Mouse (Mus musculus) subcutaneous adipose tissue, adult 2 months (tissue): ENCODE data around the gene Rbm6. TPM values are rescaled to one million over a fixed set of nuclear protein-coding genes. Genes with fewer than 3 reads are reported as not detected.

Source experiments
- polyA plus RNA-seq: library from polyadenylated mRNA; depleted of rRNA; stranded (reverse); fragments of >200 nt; gene quantifications from 2 replicates; pipeline ENCODE4 v1.2.3, GENCODE M21; 2012; ENCODE audit warnings: low replicate concordance; rRNA removed

The Rbm6 gene
- 18.7 and 23.9 TPM in 2 replicates for polyA plus RNA-seq

DNA sequence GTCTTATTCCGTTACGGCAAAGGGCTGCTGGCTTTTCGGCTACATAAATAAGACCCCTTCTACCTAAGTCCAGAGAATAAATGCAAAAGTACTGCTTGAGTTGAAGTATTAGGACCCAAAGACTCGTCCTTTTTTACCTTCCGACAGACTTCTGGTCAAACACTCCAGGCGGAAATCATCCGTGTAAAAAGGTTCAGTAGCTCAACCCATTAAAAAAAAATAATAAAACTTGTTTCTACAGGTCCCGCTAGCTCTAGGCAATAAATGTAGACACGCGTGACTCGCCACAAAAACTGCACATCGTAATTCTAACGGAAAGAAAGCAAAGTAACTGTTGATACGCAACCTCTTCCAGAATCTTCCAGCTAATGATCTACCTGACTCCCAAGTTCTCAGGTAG lies at the start of gene Rbm6:
Gene Rbm6 (minus strand): TSS at position 101 of the 400 bp plus-strand sequence.

GRCm38 (mm10) chr9:107906252-107906966 lies 33.4 kb upstream of the Rbm6 start, which contains the start of gene Mst1r:
Mst1r (plus strand) TSS chr9:107906873.

DNA sequence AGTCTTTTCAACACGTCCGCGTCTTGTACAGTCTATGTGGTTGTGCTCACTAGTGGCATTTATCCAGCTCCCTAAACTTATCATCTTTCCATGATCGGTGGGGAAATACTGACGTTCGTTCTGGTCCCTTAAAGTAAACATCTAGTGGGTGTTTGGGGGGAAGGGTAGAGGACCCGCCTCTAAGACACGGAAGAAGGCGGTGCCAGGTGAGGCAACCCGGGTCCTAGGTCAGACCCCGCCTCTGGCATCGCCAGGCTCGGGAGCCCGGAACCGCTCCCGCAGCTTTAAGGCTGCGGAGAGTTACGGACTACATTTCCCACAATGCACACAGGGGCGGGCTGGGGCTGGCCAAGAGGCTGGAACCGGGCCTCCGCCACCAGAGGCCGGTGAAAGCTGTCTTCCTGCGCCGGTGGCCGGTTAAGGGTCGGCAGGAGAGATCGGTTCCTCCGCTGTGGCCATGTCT lies 14.8 kb upstream of the Rbm6 start, which contains the start of gene Mon1a:
Gene Mon1a (plus strand): TSS at position 348 of the 463 bp plus-strand sequence.

GRCm38 (mm10) chr9:107770374-107771290 lies 102.4 kb downstream of the Rbm6 start, which contains the start of gene Rbm5:
Rbm5 (minus strand) TSS chr9:107770996.

Other genes with a start within 250 kb of the Rbm6 start
- gene Gnai2, start 237.9 kb downstream of the Rbm6 start, polyA plus RNA-seq: 793 and 941 TPM in 2 replicates
- 4.3 and 13.0 TPM in 2 replicates for gene Slc38a3, start 203.7 kb downstream of the Rbm6 start, polyA plus RNA-seq
- gene Gnat1, start 193.5 kb downstream of the Rbm6 start, polyA plus RNA-seq: 0.08 TPM in 1 of 2 replicates, not detected in the other
- 70.7 and 93.8 TPM in 2 replicates for gene Sema3f, start 162.8 kb downstream of the Rbm6 start, polyA plus RNA-seq
- 75.4 and 106 TPM in 2 replicates for gene Rbm5, start 102.2 kb downstream of the Rbm6 start, polyA plus RNA-seq
- gene Mon1a, start 14.9 kb upstream of the Rbm6 start, polyA plus RNA-seq: 30.6 and 32.7 TPM in 2 replicates
- gene Mst1r, start 33.6 kb upstream of the Rbm6 start, polyA plus RNA-seq: 57.1 and 88.7 TPM in 2 replicates
- gene Actl11, start 55.2 kb upstream of the Rbm6 start, polyA plus RNA-seq: not detected in 2 replicates
- gene Camkv, start 62.4 kb upstream of the Rbm6 start, polyA plus RNA-seq: 0.09 and 0.46 TPM in 2 replicates
- gene Traip, start 76.9 kb upstream of the Rbm6 start, polyA plus RNA-seq: 0.72 and 3.4 TPM in 2 replicates
- gene Uba7, start 102.3 kb upstream of the Rbm6 start, polyA plus RNA-seq: 105 and 115 TPM in 2 replicates
- 0.62 and 0.89 TPM in 2 replicates for gene Gm20661, start 109.8 kb upstream of the Rbm6 start, polyA plus RNA-seq
- gene Inka1, start 112.6 kb upstream of the Rbm6 start, polyA plus RNA-seq: 26.8 and 39.6 TPM in 2 replicates
- 4.5 and 5.0 TPM in 2 replicates for gene Cdhr4, start 119.3 kb upstream of the Rbm6 start, polyA plus RNA-seq
- gene Gm20662, start 123.1 kb upstream of the Rbm6 start, polyA plus RNA-seq: 1.8 and 3.5 TPM in 2 replicates
- gene Ip6k1, start 129.3 kb upstream of the Rbm6 start, polyA plus RNA-seq: 90.9 and 136 TPM in 2 replicates
- 19.6 and 29.3 TPM in 2 replicates for gene Gmppb, start 176.0 kb upstream of the Rbm6 start, polyA plus RNA-seq
- gene Amigo3, start 179.9 kb upstream of the Rbm6 start, polyA plus RNA-seq: 2.5 and 4.7 TPM in 2 replicates
- 0.21 and 0.37 TPM in 2 replicates for gene Mst1, start 207.2 kb upstream of the Rbm6 start, polyA plus RNA-seq
- gene Rnf123, start 210.1 kb upstream of the Rbm6 start, polyA plus RNA-seq: 81.1 and 94.8 TPM in 2 replicates
- gene Apeh, start 221.4 kb upstream of the Rbm6 start, polyA plus RNA-seq: 101 and 116 TPM in 2 replicates